Mouse (Mus musculus): Measurements from ENCODE around the gene Fibp. TPM values are rescaled to one million over a fixed set of nuclear protein-coding genes. Genes with fewer than 3 reads are reported as not detected.

The Fibp gene
- polyA plus RNA-seq, 1 experiment from 2014 or later: 40.2 TPM

- H3K79me2 ChIP-seq (ENCODE audit: inconsistent target): peaks cover 32% of the 10 kb centered on the region
- H3K36me3 ChIP-seq (ENCODE audit: inconsistent target): peaks cover 19% of the 10 kb centered on the region; the same call in 1 of the 2 replicates
- peak within 1 kb of the TSS; percentile 84 for H3K27ac ChIP-seq
- H3K4me3 ChIP-seq (ENCODE audit: inconsistent target): peak within 1 kb of the TSS; percentile 93
- whole genome bisulfite sequencing (ENCODE audit: missing documents): under 1% methylated on average over 60 of the region's 87 CpGs
Measured at GRCm38 (mm10) chr19:5424782-5425741, 35.4 kb upstream of the Fibp start, which contains the start of the genes Drap1 and AI837181. TSS of gene Drap1 (minus strand) at chr19:5424979. TSS of gene AI837181 (plus strand) at chr19:5425144.

GRCm38 (mm10) chr19:5425906-5426565 lies 34.4 kb upstream of the Fibp start:
- H3K27ac ChIP-seq: peak overlapping the region; percentile 84
- peaks cover 32% of the 10 kb centered on the region for H3K79me2 ChIP-seq (ENCODE audit: inconsistent target)
- 86% methylated on average over 18 of the region's 18 CpGs for WGBS (ENCODE audit: missing documents)
- peak overlapping the region; percentile 93 for H3K4me3 ChIP-seq (ENCODE audit: inconsistent target)
- peaks cover 17% of the 10 kb centered on the region; the same call in 1 of the 2 replicates for H3K36me3 ChIP-seq (ENCODE audit: inconsistent target)

GRCm38 (mm10) chr19:5426640-5427290 lies 33.6 kb upstream of the Fibp start:
- Histone ChIP-seq H3K36me3 (ENCODE audit: inconsistent target) (peaks cover 17% of the 10 kb centered on the region; the same call in 1 of the 2 replicates), H3K79me2 (ENCODE audit: inconsistent target) (peaks cover 32% of the 10 kb centered on the region), H3K27ac (no peak overlapping the region), H3K4me3 (ENCODE audit: inconsistent target) (no peak overlapping the region)
- 89% methylated on average over 10 of the region's 13 CpGs for WGBS (ENCODE audit: missing documents)

- H3K27ac ChIP-seq: no peak overlapping the region
- 73% methylated on average over 2 of the region's 2 CpGs for WGBS (ENCODE audit: missing documents)
- no peak overlapping the region for H3K4me3 ChIP-seq (ENCODE audit: inconsistent target)
- H3K79me2 ChIP-seq (ENCODE audit: inconsistent target): peaks cover 32% of the 10 kb centered on the region
- peaks cover 10% of the 10 kb centered on the region; the same call in 1 of the 2 replicates for H3K36me3 ChIP-seq (ENCODE audit: inconsistent target)
Measured at GRCm38 (mm10) chr19:5428083-5428482, 32.3 kb upstream of the Fibp start.

- Histone ChIP-seq H3K4me3 (ENCODE audit: inconsistent target) (no peak overlapping the region), H3K79me2 (ENCODE audit: inconsistent target) (peaks cover 22% of the 10 kb centered on the region), H3K27ac (no peak overlapping the region), H3K36me3 (ENCODE audit: inconsistent target) (peaks cover 10% of the 10 kb centered on the region; the same call in 1 of the 2 replicates)
- WGBS (ENCODE audit: missing documents): 93% methylated on average over 4 of the region's 4 CpGs
Measured at GRCm38 (mm10) chr19:5429219-5429618, 31.2 kb upstream of the Fibp start.

GRCm38 (mm10) chr19:5429806-5430205 lies 30.6 kb upstream of the Fibp start:
- Histone ChIP-seq H3K4me3 (ENCODE audit: inconsistent target) (no peak overlapping the region), H3K79me2 (ENCODE audit: inconsistent target) (peaks cover 22% of the 10 kb centered on the region), H3K36me3 (ENCODE audit: inconsistent target) (peaks cover 10% of the 10 kb centered on the region; the same call in 1 of the 2 replicates), H3K27ac (no peak overlapping the region)
- 85% methylated on average over 8 of the region's 8 CpGs for WGBS (ENCODE audit: missing documents)

GRCm38 (mm10) chr19:5430408-5430807 lies 30.0 kb upstream of the Fibp start:
- Histone ChIP-seq H3K27ac (no peak overlapping the region), H3K36me3 (ENCODE audit: inconsistent target) (peaks cover 10% of the 10 kb centered on the region; the same call in 1 of the 2 replicates), H3K79me2 (ENCODE audit: inconsistent target) (peaks cover 19% of the 10 kb centered on the region), H3K4me3 (ENCODE audit: inconsistent target) (no peak overlapping the region)
- 93% methylated on average over 1 of the region's 1 CpGs for whole genome bisulfite sequencing (ENCODE audit: missing documents)

GRCm38 (mm10) chr19:5431911-5432464 lies 28.4 kb upstream of the Fibp start:
- WGBS (ENCODE audit: missing documents): 92% methylated on average over 4 of the region's 4 CpGs
- H3K36me3 ChIP-seq (ENCODE audit: inconsistent target): peaks cover 3% of the 10 kb centered on the region; the same call in 1 of the 2 replicates
- no peak overlapping the region for H3K4me3 ChIP-seq (ENCODE audit: inconsistent target)
- peaks cover 3% of the 10 kb centered on the region; the same call in 1 of the 2 replicates for H3K79me2 ChIP-seq (ENCODE audit: inconsistent target)
- H3K27ac ChIP-seq: no peak overlapping the region

- WGBS (ENCODE audit: missing documents): 3% methylated on average over 15 of the region's 16 CpGs
- Histone ChIP-seq H3K36me3 (ENCODE audit: inconsistent target) (no peaks in the 10 kb centered on the region), H3K4me3 (ENCODE audit: inconsistent target) (peak overlapping the region; percentile 33), H3K79me2 (ENCODE audit: inconsistent target) (no peaks in the 10 kb centered on the region), H3K27ac (peak overlapping the region; percentile 48)
Measured at GRCm38 (mm10) chr19:5432992-5433852, 27.2 kb upstream of the Fibp start.

GRCm38 (mm10) chr19:5433951-5434350 lies 26.5 kb upstream of the Fibp start:
- H3K36me3 ChIP-seq (ENCODE audit: inconsistent target): no peaks in the 10 kb centered on the region
- H3K79me2 ChIP-seq (ENCODE audit: inconsistent target): no peaks in the 10 kb centered on the region
- no peak overlapping the region; the same call in 1 of the 2 replicates for H3K4me3 ChIP-seq (ENCODE audit: inconsistent target)
- 59% methylated on average over 7 of the region's 7 CpGs for WGBS (ENCODE audit: missing documents)
- no peak overlapping the region for H3K27ac ChIP-seq

- Histone ChIP-seq H3K79me2 (ENCODE audit: inconsistent target) (no peaks in the 10 kb centered on the region), H3K36me3 (ENCODE audit: inconsistent target) (no peaks in the 10 kb centered on the region), H3K27ac (no peak overlapping the region), H3K4me3 (ENCODE audit: inconsistent target) (no peak overlapping the region)
- 40% methylated on average over 9 of the region's 9 CpGs for WGBS (ENCODE audit: missing documents)
Measured at GRCm38 (mm10) chr19:5444371-5444908, 16.0 kb upstream of the Fibp start.

- no peaks in the 10 kb centered on the region for H3K36me3 ChIP-seq (ENCODE audit: inconsistent target)
- no peak overlapping the region for H3K4me3 ChIP-seq (ENCODE audit: inconsistent target)
- 71% methylated on average over 7 of the region's 7 CpGs for WGBS (ENCODE audit: missing documents)
- no peak overlapping the region for H3K27ac ChIP-seq
- no peaks in the 10 kb centered on the region for H3K79me2 ChIP-seq (ENCODE audit: inconsistent target)
Measured at GRCm38 (mm10) chr19:5444954-5445353, 15.5 kb upstream of the Fibp start.

- 93% methylated on average over 5 of the region's 5 CpGs for WGBS (ENCODE audit: missing documents)
- Histone ChIP-seq H3K36me3 (ENCODE audit: inconsistent target) (no peaks in the 10 kb centered on the region), H3K27ac (no peak overlapping the region)
Measured at GRCm38 (mm10) chr19:5445747-5446146, 14.7 kb upstream of the Fibp start.

More at GRCm38 (mm10) chr19:5445747-5446146, 14.7 kb upstream of the Fibp start:
- Histone ChIP-seq H3K4me3 (ENCODE audit: inconsistent target) (no peak overlapping the region), H3K79me2 (ENCODE audit: inconsistent target) (no peaks in the 10 kb centered on the region)

Data from macrophage (primary cell).